Mouse (Mus musculus) liver, embryonic 14.5 days (tissue): ENCODE measurements around the gene Cd9. TPM values are rescaled to one million over a fixed set of nuclear protein-coding genes. Genes with fewer than 3 reads are reported as not detected.
A peak's percentile ranks its signal among the peaks of the same experiment; 100 is the strongest.

Source experiments
- ATAC-seq: fragments of 200-750 bp; cut with Nextera tagmentation; 2 replicates; pipeline ENCODE4 v1.8.0; 2017; ENCODE audit warnings: moderate number of reproducible peaks, mild to moderate bottlenecking, moderate library complexity; ENCODE audit not compliant: insufficient read depth
- DNase-seq, 3 experiments: peaks; one replicate each; pipeline ENCODE4 v3.0.0-alpha.2; 2012 to 2013; ENCODE audit warnings: low read depth in 3 of 3, low spot score in 3 of 3
- H3K27ac ChIP-seq: fragments of 300-500 bp; sonication (generic); 2 replicates; pipeline ENCODE4 v1.5.1; 2014; ENCODE audit warnings: moderate library complexity, mild to moderate bottlenecking, control low read depth, inconsistent platforms
- H3K27me3 ChIP-seq: fragments of 300-500 bp; sonication (generic); 2 replicates; pipeline ENCODE4 v1.6.1; 2014; ENCODE audit warnings: mild to moderate bottlenecking, low read length, moderate library complexity; ENCODE audit not compliant: control insufficient read depth, insufficient read depth
- H3K36me3 ChIP-seq: fragments of 300-500 bp; sonication (generic); replicated peaks from 2 replicates; pipeline ENCODE4 v1.6.1; 2014; ENCODE audit warnings: low read depth; ENCODE audit not compliant: control insufficient read depth, insufficient read depth
- H3K4me1 ChIP-seq, 2 experiments: fragments of 200-500 bp in 1 of 2; fragments of 300-500 bp in 1 of 2; sonication (generic) in 1 of 2; replicated peaks; 2 replicates each; pipeline ENCODE4 v1.6.1; 2012 to 2014; ENCODE audit warnings: antibody characterized with exemption in 1 of 2, inconsistent platforms in 1 of 2, low read length in 1 of 2; ENCODE audit not compliant: control insufficient read depth in 2 of 2, insufficient read depth in 2 of 2
- H3K4me2 ChIP-seq: fragments of 300-500 bp; sonication (generic); 2 replicates; pipeline ENCODE4 v1.6.1; 2014; ENCODE audit warnings: low read depth, mild to moderate bottlenecking, control low read depth, moderate library complexity
- H3K4me3 ChIP-seq, 2 experiments: fragments of 200-500 bp in 1 of 2; fragments of 300-500 bp in 1 of 2; sonication (generic) in 1 of 2; 2 replicates each; pipeline ENCODE4 v1.5.1; 2012 to 2014; ENCODE audit warnings: low read depth in 2 of 2, low read length in 2 of 2, mild to moderate bottlenecking in 2 of 2, control low read depth in 1 of 2, inconsistent platforms in 1 of 2, moderate library complexity in 1 of 2; ENCODE audit not compliant: insufficient read depth in 1 of 2
- H3K9ac ChIP-seq: fragments of 300-500 bp; sonication (generic); replicated peaks from 2 replicates; pipeline ENCODE4 v1.6.1; 2014; ENCODE audit warnings: mild to moderate bottlenecking, control low read depth, moderate library complexity
- H3K9me3 ChIP-seq: fragments of 300-500 bp; sonication (generic); 2 replicates; pipeline ENCODE4 v1.6.1; 2016; ENCODE audit warnings: low read length, mixed read lengths; ENCODE audit not compliant: control insufficient read depth
- CTCF ChIP-seq: IDR thresholded peaks from 2 replicates; pipeline ENCODE4 v1.5.1; 2016; ENCODE audit warnings: antibody characterized with exemption, low read depth, control low read depth
- EP300 ChIP-seq: IDR thresholded peaks from 2 replicates; pipeline ENCODE4 v1.6.1; 2016; ENCODE audit warnings: antibody characterized with exemption, low read depth
- WGBS: fragments of 180-500 bp; shearing (Covaris S2); extraction: QIAGEN DNeasy Blood & Tissue Kit; methylation state at CpG from one replicate; pipeline ENCODE4 v1.1.7; 2014; ENCODE audit not compliant: insufficient replicate concordance; 5-methylcytosine and 5-hydroxymethylcytosine counted together
- polyA plus RNA-seq, 2 experiments: library from polyadenylated mRNA; depleted of rRNA in 1 of 2; stranded (reverse) in 1 of 2; unstranded in 1 of 2; fragments of >200 nt; fragmentation: Nextera tagmentation in 1 of 2; extraction: Ambion mirVana in 1 of 2; gene quantifications; 2 replicates each; pipeline versions ENCODE4 v1.2.1 to v1.2.3; 2012 to 2014

Cd9 gene
- polyA plus RNA-seq, 2 experiments = 62.6 to 96.8 TPM

GRCm38 (mm10) chr6:125411661-125412060, 82.9 kb downstream of the Cd9 start:
- H3K9ac ChIP-seq = no peak overlapping the region
- H3K4me3 ChIP-seq = no peak overlapping the region
- WGBS = 71% methylated on average over 6 of the region's 6 CpGs
- H3K36me3 ChIP-seq = no peaks in the 10 kb centered on the region
- no peak overlapping the region for H3K4me2 ChIP-seq
- H3K9me3 ChIP-seq = no peaks in the 10 kb centered on the region
- DNase-seq (no peak), ATAC-seq (no peak)
- H3K27me3 ChIP-seq = no peaks in the 10 kb centered on the region
- H3K27ac ChIP-seq = no peak overlapping the region
- TF ChIP-seq EP300 = no peak
- TF ChIP-seq CTCF = no peak
- H3K4me1 ChIP-seq = no peaks in the 10 kb centered on the region

- no peaks in the 10 kb centered on the region for H3K4me1 ChIP-seq
- WGBS = 24% methylated on average over 8 of the region's 8 CpGs
- no peak overlapping the region for H3K4me2 ChIP-seq
- H3K27ac ChIP-seq = no peak overlapping the region
- H3K9me3 ChIP-seq = no peaks in the 10 kb centered on the region
- no peaks in the 10 kb centered on the region for H3K36me3 ChIP-seq
- 0 out of 2 replicates have a peak, but pooled peaks have one; percentile 15 for ATAC-seq
- no peaks in the 10 kb centered on the region for H3K27me3 ChIP-seq
- H3K4me3 ChIP-seq = no peak overlapping the region
- DNase-seq = peak in 1 of 3 experiments; percentile 24
- H3K9ac ChIP-seq = no peak overlapping the region
- TF ChIP-seq EP300 (no peak), CTCF (no peak)
Measured at GRCm38 (mm10) chr6:125410995-125411547, 83.5 kb downstream of the Cd9 start.

- Histone ChIP-seq H3K4me2 (no peak overlapping the region), H3K9me3 (no peaks in the 10 kb centered on the region), H3K36me3 (no peaks in the 10 kb centered on the region), H3K9ac (no peak overlapping the region), H3K4me3 (no peak overlapping the region), H3K4me1 (no peaks in the 10 kb centered on the region), H3K27ac (no peak overlapping the region), H3K27me3 (no peaks in the 10 kb centered on the region)
- TF ChIP-seq EP300 (no peak), CTCF (no peak)
- WGBS = 50% methylated on average over 11 of the region's 11 CpGs
- DNase-seq = no peak
- ATAC-seq = no peak
Measured at GRCm38 (mm10) chr6:125410551-125410950, 84.0 kb downstream of the Cd9 start.

Other genes with a start within 250 kb of the Cd9 start
- not detected in 2 replicates for gene Tuba3a, start 208.7 kb downstream of the Cd9 start, polyA plus RNA-seq (2012; rRNA removed)
- not detected in 2 replicates for gene Tuba3a, start 208.7 kb downstream of the Cd9 start, polyA plus RNA-seq (2014; fragmentation: Nextera tagmentation; extraction: Ambion mirVana)
- gene Ltbr, start 180.9 kb downstream of the Cd9 start, polyA plus RNA-seq (2012; rRNA removed) = 12.3 and 12.5 TPM in 2 replicates
- gene Ltbr, start 180.9 kb downstream of the Cd9 start, polyA plus RNA-seq (2014; fragmentation: Nextera tagmentation; extraction: Ambion mirVana) = 15.2 and 15.7 TPM in 2 replicates
- 0.34 and 0.40 TPM in 2 replicates for gene Scnn1a, start 174.1 kb downstream of the Cd9 start, polyA plus RNA-seq (2012; rRNA removed)
- 0.34 and 0.36 TPM in 2 replicates for gene Scnn1a, start 174.1 kb downstream of the Cd9 start, polyA plus RNA-seq (2014; fragmentation: Nextera tagmentation; extraction: Ambion mirVana)
- gene Tnfrsf1a, start 145.4 kb downstream of the Cd9 start, polyA plus RNA-seq (2012; rRNA removed) = 15.4 and 16.8 TPM in 2 replicates
- 19.8 and 21.1 TPM in 2 replicates for gene Tnfrsf1a, start 145.4 kb downstream of the Cd9 start, polyA plus RNA-seq (2014; fragmentation: Nextera tagmentation; extraction: Ambion mirVana)
- gene Plekhg6, start 114.0 kb downstream of the Cd9 start, polyA plus RNA-seq (2012; rRNA removed) = 0.39 and 0.48 TPM in 2 replicates
- gene Plekhg6, start 114.0 kb downstream of the Cd9 start, polyA plus RNA-seq (2014; fragmentation: Nextera tagmentation; extraction: Ambion mirVana) = 0.38 and 0.47 TPM in 2 replicates
- gene Vwf, start 52.0 kb upstream of the Cd9 start, polyA plus RNA-seq (2012; rRNA removed) = 5.4 and 9.0 TPM in 2 replicates
- 11.1 and 14.9 TPM in 2 replicates for gene Vwf, start 52.0 kb upstream of the Cd9 start, polyA plus RNA-seq (2014; fragmentation: Nextera tagmentation; extraction: Ambion mirVana)
- 0.02 and 0.03 TPM in 2 replicates for gene Ano2, start 195.6 kb upstream of the Cd9 start, polyA plus RNA-seq (2012; rRNA removed)
- 0.08 TPM in 1 of 2 replicates, not detected in the other for gene Ano2, start 195.6 kb upstream of the Cd9 start, polyA plus RNA-seq (2014; fragmentation: Nextera tagmentation; extraction: Ambion mirVana)